Mouse (Mus musculus): Measurements from ENCODE around the gene Prkce. TPM values are rescaled to one million over a fixed set of nuclear protein-coding genes. Genes with fewer than 3 reads are reported as not detected.

Prkce gene
- polyA plus RNA-seq, 1 experiment from 2014 or later, result 6.8 TPM

DNA sequence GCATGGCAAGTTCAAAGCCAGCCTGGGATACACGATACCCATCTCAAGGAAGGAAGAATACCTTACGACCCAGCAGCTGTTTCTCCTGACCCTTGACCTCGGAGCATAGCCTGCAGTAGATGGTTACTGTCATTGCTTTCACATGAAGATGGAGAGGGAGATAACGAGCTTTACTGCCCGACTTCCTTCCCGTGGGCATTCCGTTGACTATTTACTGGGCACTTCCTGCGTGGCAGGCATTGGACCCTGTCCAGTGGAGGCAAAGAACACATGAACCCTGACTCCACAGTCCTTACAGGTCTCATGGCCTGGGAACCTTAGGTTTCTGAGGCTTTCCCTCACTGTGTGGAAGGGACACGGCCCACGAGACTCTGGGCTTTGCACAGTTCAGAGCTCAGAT lies 311.8 kb downstream of the Prkce start:
- 59% methylated on average over 10 of the region's 10 CpGs for WGBS

DNA sequence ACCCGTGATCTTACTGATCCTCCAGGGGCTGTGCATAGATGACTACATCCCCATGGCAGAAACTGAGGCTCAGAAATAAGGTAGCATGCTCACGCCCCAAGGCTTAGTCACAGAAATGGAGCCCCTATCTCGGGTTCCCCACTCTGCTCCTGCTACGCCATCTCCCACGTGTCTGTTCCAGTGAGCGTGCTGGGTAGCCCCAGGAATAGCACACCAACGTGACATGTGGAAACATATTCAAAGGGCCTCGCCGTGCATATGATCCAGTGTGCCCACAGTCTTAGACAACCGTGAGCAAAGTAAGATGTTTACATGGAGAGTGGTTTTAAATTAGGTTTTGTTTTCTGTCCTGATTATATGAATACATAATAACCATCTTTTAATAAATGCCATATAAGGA lies 315.1 kb downstream of the Prkce start:
- Histone ChIP-seq H3K4me2 (no peak overlapping the region), H3K27me3 (no peaks in the 10 kb centered on the region), H3K4me3 (replicated peaks) (no peak overlapping the region), H3K9me3 (replicated peaks) (no peaks in the 10 kb centered on the region), H3K9ac (no peak overlapping the region), H3K36me3 (peaks cover 4% of the 10 kb centered on the region; the same call in 1 of the 2 replicates), H3K4me1 (peaks cover 7% of the 10 kb centered on the region; the same call in 1 of the 2 replicates), H3K27ac (no peak overlapping the region)
- WGBS, result 84% methylated on average over 10 of the region's 10 CpGs
- no peak for ATAC-seq (replicated peaks; ENCODE audit: low FRiP score)

More for the DNA sequence above, 311.8 kb downstream of the Prkce start:
- H3K27ac ChIP-seq, result no peak overlapping the region
- no peak overlapping the region for H3K9ac ChIP-seq
- no peak for ATAC-seq (replicated peaks; ENCODE audit: low FRiP score)
- peaks cover 5% of the 10 kb centered on the region; the same call in 1 of the 2 replicates for H3K4me1 ChIP-seq
- H3K36me3 ChIP-seq, result peaks cover 4% of the 10 kb centered on the region; the same call in 1 of the 2 replicates
- H3K9me3 ChIP-seq (replicated peaks), result no peaks in the 10 kb centered on the region
- H3K4me3 ChIP-seq (replicated peaks), result no peak overlapping the region
- no peaks in the 10 kb centered on the region for H3K27me3 ChIP-seq
- no peak overlapping the region for H3K4me2 ChIP-seq

DNA sequence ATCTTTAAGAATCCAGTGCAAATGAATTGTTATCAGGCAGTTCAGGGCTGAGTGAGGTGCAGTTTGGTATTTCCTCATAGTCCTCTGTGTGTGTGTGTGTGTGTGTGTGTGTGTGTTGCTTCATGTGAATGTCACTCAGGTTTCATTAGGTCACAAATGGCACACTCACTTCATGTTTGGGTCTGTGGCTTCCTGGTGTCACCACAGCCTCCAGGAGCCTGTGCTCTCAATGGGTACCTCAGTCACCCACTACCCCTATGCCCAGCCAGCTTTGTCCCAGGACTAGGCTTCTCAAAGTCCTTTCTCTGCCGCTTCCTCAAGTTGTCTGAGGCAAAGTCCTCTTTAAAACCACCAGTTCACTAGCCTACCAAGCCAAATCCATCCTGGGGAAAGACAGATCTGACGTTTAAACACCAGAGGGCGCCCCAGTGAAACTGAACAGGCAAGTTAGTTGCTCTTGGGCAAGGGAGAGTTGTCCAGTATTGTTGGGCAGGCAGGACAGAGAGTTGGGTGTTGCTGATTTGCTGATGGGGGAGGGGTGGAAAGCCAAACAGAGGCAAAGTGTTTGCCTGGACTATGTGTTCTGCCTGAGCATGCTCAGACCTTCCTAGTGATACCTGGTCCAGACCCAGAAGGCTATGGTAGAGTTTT lies 316.6 kb downstream of the Prkce start:
- Histone ChIP-seq H3K9ac (no peak overlapping the region), H3K4me1 (peaks cover 6% of the 10 kb centered on the region; the same call in 1 of the 2 replicates), H3K9me3 (replicated peaks) (no peaks in the 10 kb centered on the region), H3K4me3 (replicated peaks) (no peak overlapping the region), H3K27ac (no peak overlapping the region), H3K36me3 (peaks cover 4% of the 10 kb centered on the region; the same call in 1 of the 2 replicates), H3K27me3 (no peaks in the 10 kb centered on the region), H3K4me2 (no peak overlapping the region)
- peak; percentile 54; the same call in 1 of the 2 replicates for ATAC-seq (replicated peaks; ENCODE audit: low FRiP score)
- WGBS, result 8% methylated on average over 3 of the region's 3 CpGs

DNA sequence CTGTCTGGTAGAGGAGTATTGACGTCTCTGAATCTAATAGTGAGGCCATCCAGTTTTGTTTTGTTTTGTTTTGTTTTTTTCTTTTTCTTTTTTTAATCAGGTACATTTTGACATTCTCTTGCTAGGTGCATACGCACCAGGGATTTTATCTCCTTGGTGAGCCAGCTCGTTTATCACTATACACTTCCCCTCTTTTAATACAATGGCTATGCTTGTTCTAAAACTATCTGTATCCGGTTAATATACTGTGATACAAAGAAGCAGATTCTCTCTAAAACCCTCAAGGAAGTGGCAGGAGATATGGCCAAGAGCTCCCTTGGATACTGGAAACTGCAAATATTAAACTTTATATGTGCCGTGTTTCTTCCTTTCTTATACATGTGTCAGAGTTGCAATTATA lies 319.1 kb downstream of the Prkce start:
- Histone ChIP-seq H3K4me2 (no peak overlapping the region), H3K9me3 (replicated peaks) (no peaks in the 10 kb centered on the region), H3K27me3 (no peaks in the 10 kb centered on the region), H3K4me1 (peaks cover 3% of the 10 kb centered on the region; the same call in 1 of the 2 replicates), H3K27ac (no peak overlapping the region), H3K9ac (no peak overlapping the region), H3K4me3 (replicated peaks) (no peak overlapping the region), H3K36me3 (peaks cover 4% of the 10 kb centered on the region; the same call in 1 of the 2 replicates)
- ATAC-seq (replicated peaks; ENCODE audit: low FRiP score), result no peak
- WGBS, result 87% methylated on average over 5 of the region's 5 CpGs

DNA sequence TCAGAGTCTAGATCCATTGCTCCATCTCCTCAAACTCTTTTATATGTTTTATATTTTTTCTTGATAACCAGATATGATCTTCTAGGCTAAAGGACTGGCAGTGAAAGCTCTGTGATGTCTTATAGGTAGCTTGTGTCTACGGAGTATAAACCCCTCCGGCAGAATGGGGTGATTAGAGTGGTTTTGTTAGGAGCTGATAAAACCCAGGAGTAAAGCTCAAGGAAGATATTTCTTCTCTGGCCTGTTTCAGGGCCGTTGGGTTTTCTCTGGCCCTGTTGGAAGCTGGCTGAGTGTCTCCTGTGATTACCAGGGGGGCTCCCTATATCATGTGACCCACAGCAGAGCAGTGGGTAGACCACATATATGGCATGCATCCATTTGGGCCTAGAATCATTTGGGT lies 319.9 kb downstream of the Prkce start:
- 83% methylated on average over 3 of the region's 3 CpGs for WGBS
- H3K36me3 ChIP-seq, result peaks cover 4% of the 10 kb centered on the region; the same call in 1 of the 2 replicates
- H3K4me2 ChIP-seq, result no peak overlapping the region
- no peak overlapping the region for H3K27ac ChIP-seq
- no peak overlapping the region for H3K9ac ChIP-seq
- H3K4me3 ChIP-seq (replicated peaks), result no peak overlapping the region
- H3K9me3 ChIP-seq (replicated peaks), result no peaks in the 10 kb centered on the region
- H3K27me3 ChIP-seq, result no peaks in the 10 kb centered on the region
- H3K4me1 ChIP-seq, result peaks cover 3% of the 10 kb centered on the region; the same call in 1 of the 2 replicates
- no peak for ATAC-seq (replicated peaks; ENCODE audit: low FRiP score)

DNA sequence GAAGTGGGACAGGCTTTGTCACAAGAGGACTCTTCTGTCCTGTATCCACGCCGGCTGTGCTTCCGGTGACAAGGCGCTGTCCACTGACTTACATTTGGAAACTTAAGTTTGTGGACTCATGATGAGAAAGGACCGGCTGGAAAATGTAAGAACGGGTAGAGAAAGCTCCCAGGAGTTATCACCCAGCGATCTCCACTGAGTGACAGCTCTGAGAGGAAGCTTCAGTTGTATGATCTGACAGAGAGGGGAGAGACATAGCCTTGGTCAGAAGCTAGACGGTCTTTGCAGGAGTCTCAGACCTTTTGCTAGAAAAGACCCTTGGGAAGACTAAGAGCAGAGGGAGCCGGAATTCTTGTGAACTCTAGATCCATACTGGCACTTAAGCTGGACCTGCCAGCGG lies 322.2 kb downstream of the Prkce start:
- ATAC-seq (replicated peaks; ENCODE audit: low FRiP score), result no peak
- Histone ChIP-seq H3K27ac (no peak overlapping the region), H3K27me3 (no peaks in the 10 kb centered on the region), H3K9me3 (replicated peaks) (no peaks in the 10 kb centered on the region), H3K4me1 (peaks cover 11% of the 10 kb centered on the region; the same call in 1 of the 2 replicates), H3K9ac (no peak overlapping the region), H3K4me3 (replicated peaks) (no peak overlapping the region), H3K36me3 (no peaks in the 10 kb centered on the region), H3K4me2 (no peak overlapping the region)
- WGBS, result 88% methylated on average over 10 of the region's 10 CpGs

DNA sequence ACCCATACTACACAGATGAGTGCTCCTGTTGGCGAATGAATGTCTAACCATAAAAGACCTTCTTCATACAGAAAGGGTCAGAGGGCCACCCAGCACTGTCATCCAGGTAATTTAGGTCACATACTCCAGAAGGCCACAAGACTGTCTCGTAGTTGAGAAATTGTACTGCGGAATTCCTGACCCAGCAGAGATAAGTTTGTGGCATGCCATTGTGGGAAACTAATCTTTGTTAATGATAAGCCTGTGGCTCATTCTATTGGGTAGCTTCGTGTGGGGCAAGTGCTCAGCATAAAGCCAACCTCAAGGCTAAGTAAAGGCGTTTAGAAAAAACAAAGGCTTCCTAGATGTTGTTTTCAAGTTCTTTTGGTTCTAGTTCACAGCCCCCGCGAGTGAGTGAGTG lies 324.8 kb downstream of the Prkce start:
- 77% methylated on average over 7 of the region's 7 CpGs for WGBS
- Histone ChIP-seq H3K27ac (no peak overlapping the region), H3K4me1 (peaks cover 12% of the 10 kb centered on the region; the same call in 1 of the 2 replicates), H3K9me3 (replicated peaks) (no peaks in the 10 kb centered on the region), H3K4me3 (replicated peaks) (no peak overlapping the region), H3K9ac (no peak overlapping the region), H3K4me2 (no peak overlapping the region), H3K36me3 (no peaks in the 10 kb centered on the region), H3K27me3 (no peaks in the 10 kb centered on the region)
- no peak for ATAC-seq (replicated peaks; ENCODE audit: low FRiP score)

DNA sequence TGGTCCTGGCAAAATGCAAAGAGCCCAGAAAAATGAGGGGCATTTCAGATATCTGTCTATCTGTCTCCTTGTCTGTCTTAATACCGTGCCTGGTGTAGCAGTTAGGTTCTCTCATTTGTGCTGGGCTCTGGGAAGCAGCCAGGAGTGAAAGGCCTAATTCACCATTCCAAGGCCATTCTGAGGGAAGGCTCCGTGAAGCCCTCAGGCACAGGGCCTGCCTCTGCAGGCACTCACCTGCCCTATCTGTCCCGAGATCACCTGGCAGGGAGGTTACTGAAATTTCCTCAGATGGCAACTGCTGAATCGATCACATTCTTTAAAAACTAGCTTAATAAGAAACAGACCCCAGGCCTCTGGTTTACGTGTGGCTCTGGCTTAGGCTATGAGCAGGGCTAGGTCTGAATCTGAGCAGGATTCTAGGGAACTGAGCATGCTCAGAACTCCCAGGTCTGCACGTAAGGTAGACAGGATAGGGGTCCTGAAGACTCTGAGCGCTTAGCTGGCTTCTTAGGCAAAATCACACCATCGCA lies 326.4 kb downstream of the Prkce start:
- WGBS, result 73% methylated on average over 8 of the region's 8 CpGs
- Histone ChIP-seq H3K27me3 (no peaks in the 10 kb centered on the region), H3K27ac (peak overlapping the region; percentile 66), H3K36me3 (peaks cover 3% of the 10 kb centered on the region; the same call in 1 of the 2 replicates), H3K4me2 (no peak overlapping the region), H3K9ac (no peak overlapping the region), H3K4me1 (peaks cover 16% of the 10 kb centered on the region), H3K4me3 (replicated peaks) (no peak overlapping the region), H3K9me3 (replicated peaks) (no peaks in the 10 kb centered on the region)
- no peak; the same call in 1 of the 2 replicates for ATAC-seq (replicated peaks; ENCODE audit: low FRiP score)

DNA sequence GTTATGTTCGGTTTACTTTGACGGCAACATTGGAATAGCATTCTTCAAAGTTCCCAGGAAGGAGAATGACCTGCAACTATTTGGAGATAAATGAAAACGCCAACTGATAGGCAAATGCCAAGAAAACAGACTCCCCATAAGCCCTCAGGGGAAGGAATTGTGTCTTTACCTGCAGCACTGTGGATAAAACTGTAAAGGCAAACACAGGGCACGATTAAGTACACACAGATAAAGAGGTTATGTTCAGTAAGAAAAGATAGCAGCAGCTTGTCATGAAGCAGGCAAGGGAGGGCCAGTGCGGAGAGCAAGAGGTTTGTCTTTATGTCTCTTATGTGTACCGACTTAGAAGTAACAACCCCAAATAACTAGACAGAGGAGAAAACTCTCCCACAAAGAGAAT lies 326.9 kb downstream of the Prkce start:
- peaks cover 3% of the 10 kb centered on the region; the same call in 1 of the 2 replicates for H3K36me3 ChIP-seq
- no peaks in the 10 kb centered on the region for H3K9me3 ChIP-seq (replicated peaks)
- H3K27me3 ChIP-seq, result no peaks in the 10 kb centered on the region
- peaks cover 22% of the 10 kb centered on the region for H3K4me1 ChIP-seq
- no peak overlapping the region for H3K4me3 ChIP-seq (replicated peaks)
- H3K9ac ChIP-seq, result no peak overlapping the region
- H3K4me2 ChIP-seq, result no peak overlapping the region
- no peak for ATAC-seq (replicated peaks; ENCODE audit: low FRiP score)
- WGBS, result 68% methylated on average over 6 of the region's 6 CpGs
- H3K27ac ChIP-seq, result peak overlapping the region; percentile 66

DNA sequence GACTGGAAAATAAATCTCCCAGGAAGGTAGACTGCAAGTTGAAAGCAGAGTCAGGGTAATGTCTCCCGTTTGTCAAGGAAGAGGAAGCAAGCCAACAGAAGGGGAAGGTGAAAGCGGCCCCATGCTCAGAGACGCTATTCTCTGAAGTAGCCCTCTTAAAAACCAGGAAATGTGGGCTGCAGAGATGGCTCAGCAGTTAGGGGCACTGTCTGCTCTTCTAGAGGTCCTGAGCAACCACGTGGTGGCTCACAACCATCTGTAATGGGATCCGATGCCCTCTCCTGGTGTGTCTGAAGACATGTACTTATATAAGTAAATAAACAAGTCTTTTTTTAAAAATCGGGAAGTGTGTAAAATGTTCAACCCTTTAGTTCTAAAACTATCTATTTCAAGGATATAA lies 327.3 kb downstream of the Prkce start:
- H3K9me3 ChIP-seq (replicated peaks), result no peaks in the 10 kb centered on the region
- 56% methylated on average over 6 of the region's 6 CpGs for WGBS
- no peak overlapping the region for H3K4me2 ChIP-seq
- H3K27me3 ChIP-seq, result no peaks in the 10 kb centered on the region
- peaks cover 25% of the 10 kb centered on the region for H3K4me1 ChIP-seq
- H3K27ac ChIP-seq, result peak overlapping the region; percentile 66
- no peak overlapping the region for H3K9ac ChIP-seq
- H3K4me3 ChIP-seq (replicated peaks), result no peak overlapping the region
- H3K36me3 ChIP-seq, result peaks cover 3% of the 10 kb centered on the region; the same call in 1 of the 2 replicates
- no peak for ATAC-seq (replicated peaks; ENCODE audit: low FRiP score)

DNA sequence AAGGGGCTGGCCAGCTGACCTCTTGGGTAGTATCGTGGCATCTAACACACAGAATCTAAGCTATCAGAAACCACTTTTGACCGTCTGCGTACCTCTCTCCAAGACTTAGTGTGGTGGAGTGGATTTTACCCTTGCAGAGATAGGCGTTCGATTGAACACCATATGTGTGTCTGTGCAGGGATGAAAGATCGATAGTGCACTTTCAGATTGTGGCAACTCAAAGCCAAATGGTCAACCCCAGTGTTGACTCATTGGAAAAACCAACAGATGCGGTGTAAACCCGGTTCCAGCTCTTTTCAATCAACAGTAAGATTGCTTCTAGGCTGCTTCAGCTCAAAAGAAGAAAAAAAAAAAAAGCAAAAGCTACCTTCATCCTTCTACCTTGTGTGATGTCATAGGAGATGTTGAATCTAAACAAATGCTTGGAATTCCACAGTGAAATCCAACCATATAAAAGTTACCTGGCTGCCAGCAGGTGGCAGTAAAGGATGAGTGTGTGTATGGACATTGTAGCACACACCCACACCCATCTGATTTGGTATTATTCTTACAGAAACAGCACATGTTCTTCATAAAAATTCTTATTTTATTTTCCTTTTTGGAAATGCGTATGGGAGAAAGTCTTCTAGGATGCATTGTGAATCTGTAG lies 328.7 kb downstream of the Prkce start:
- Histone ChIP-seq H3K4me1 (peaks cover 29% of the 10 kb centered on the region), H3K4me2 (no peak overlapping the region), H3K27ac (no peak overlapping the region), H3K36me3 (peaks cover 3% of the 10 kb centered on the region; the same call in 1 of the 2 replicates), H3K9me3 (replicated peaks) (no peaks in the 10 kb centered on the region), H3K27me3 (no peaks in the 10 kb centered on the region), H3K9ac (no peak overlapping the region), H3K4me3 (replicated peaks) (no peak overlapping the region)
- 86% methylated on average over 9 of the region's 9 CpGs for WGBS
- ATAC-seq (replicated peaks; ENCODE audit: low FRiP score), result 0 out of 2 replicates have a peak, but pooled peaks have one; percentile 57

DNA sequence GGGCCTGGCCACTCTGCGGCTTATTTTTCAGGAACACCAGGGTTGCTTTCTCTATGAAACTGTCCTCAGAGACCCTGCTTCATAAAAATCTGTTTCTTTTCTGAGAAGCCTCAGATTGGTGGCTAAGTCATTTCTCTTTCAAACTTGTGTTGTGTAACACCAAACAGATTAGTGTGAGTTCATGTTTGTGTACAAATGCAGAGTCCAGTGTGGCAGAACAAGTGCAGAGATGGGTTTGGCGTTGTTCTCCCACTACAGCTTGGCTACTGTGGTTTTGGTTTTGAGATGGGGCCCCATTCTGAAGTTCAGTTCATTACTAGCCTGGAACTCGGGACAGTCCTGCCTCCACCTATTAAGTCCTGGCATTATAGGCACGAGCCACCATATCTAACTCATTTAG lies 329.7 kb downstream of the Prkce start:
- H3K27me3 ChIP-seq, result no peaks in the 10 kb centered on the region
- H3K36me3 ChIP-seq, result peaks cover 3% of the 10 kb centered on the region; the same call in 1 of the 2 replicates
- no peak overlapping the region for H3K4me2 ChIP-seq
- H3K9ac ChIP-seq, result no peak overlapping the region
- WGBS, result 91% methylated on average over 4 of the region's 4 CpGs
- no peak overlapping the region for H3K4me3 ChIP-seq (replicated peaks)
- no peak for ATAC-seq (replicated peaks; ENCODE audit: low FRiP score)
- no peak overlapping the region for H3K27ac ChIP-seq
- peaks cover 29% of the 10 kb centered on the region for H3K4me1 ChIP-seq
- no peaks in the 10 kb centered on the region for H3K9me3 ChIP-seq (replicated peaks)

All from kidney, embryonic 15.5 days (tissue).